Mouse (Mus musculus): Measurements from ENCODE around the gene Xbp1. TPM values are rescaled to one million over a fixed set of nuclear protein-coding genes. Genes with fewer than 3 reads are reported as not detected.
"Not testable (repeated sequence)": the region's sequence is repeated elsewhere in the genome, so short reads cannot be mapped to it uniquely, and the experiment has no call there.

The Xbp1 gene
- polyA plus RNA-seq, 1 experiment from 2014 or later = 93.9 TPM

DNA sequence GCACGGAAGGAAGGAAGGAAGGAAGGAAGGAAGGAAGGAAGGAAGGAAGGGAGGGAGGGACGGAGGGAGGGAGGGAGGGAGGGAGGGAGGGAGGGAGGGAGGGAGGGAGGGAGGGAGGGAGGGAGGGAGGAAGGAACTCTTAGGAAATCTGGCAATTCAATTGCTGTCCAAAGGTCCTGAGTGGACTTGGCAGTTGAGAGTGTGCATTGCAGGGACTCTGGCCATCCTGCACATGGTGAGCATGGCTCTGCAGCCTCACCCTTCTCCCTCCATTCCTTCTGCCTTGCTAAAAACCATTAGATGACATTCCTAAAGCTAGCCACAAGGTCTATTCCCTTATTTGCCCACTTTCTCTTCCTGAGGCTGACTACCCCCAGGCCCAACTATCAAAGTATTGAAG is 9.8 kb upstream of the Xbp1 start:
- H3K27me3 ChIP-seq (ENCODE audit: poor library complexity, severe bottlenecking); H3K4me3 ChIP-seq; H3K4me1 ChIP-seq; DNase-seq (ENCODE audit: extremely low spot score, low spot score); H3K27ac ChIP-seq; H3K36me3 ChIP-seq (replicated peaks); H3K9me3 ChIP-seq: not testable (repeated sequence)
- no CpG with 5 or more reads among the region's 2 CpGs for WGBS

DNA sequence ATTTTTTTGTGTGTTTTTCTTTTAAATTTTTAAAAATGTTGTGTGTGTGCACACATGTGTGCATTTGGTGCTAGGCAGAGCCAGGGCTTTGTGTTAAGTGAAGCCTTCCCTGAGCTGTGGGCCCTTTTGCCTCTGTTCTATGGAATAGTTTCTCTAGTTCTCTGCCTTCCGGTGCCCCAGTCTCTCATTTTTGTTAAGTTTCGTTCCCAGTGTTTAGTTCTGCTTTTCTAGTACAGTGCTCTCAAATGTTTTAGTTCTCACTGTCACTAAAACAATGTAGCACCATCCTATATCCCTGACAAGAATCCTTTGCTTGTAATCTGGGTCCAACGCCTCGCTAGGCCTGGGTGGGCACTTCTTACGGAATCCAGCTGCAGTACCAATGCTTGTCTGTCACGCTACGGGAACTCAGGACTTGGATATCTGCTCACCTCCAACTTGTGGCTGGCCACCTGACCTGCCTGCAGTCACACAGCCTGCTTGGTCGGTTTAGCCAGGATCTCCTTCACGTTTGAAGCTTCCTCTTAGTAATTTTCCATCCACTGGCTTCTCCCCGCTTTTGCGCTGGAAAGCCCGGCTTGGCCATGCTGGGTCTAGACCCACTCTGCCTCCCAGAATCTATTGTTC is 8.2 kb upstream of the Xbp1 start:
- no peak for DNase-seq (ENCODE audit: extremely low spot score, low spot score)
- Histone ChIP-seq H3K4me3 (no peak overlapping the region), H3K27ac (no peak overlapping the region), H3K27me3 (ENCODE audit: poor library complexity, severe bottlenecking) (no peaks in the 10 kb centered on the region), H3K36me3 (replicated peaks) (no peaks in the 10 kb centered on the region), H3K4me1 (no peaks in the 10 kb centered on the region), H3K9me3 (no peaks in the 10 kb centered on the region)
- 83% methylated on average over 12 of the region's 12 CpGs for WGBS

DNA sequence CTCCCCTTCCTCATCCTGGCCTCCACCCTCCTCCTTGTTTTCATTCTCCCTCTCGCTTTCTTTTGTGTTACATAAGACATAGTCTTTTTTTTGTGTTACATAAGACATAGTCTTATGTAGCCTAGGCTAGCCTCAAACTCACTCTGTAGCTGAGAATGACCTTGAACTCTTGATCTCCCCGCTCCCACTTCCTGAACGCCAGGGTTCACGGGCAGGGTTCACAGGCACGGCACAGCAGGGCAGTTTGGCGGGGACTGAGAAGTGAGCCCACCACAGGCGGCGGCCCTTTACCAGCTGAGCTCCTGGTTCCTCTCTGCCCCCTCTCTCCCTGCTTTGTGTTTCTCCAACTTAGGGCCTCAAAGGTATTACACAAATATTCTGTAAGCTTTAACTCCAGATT is 7.5 kb upstream of the Xbp1 start:
- H3K27ac ChIP-seq = no peak overlapping the region
- no peaks in the 10 kb centered on the region for H3K9me3 ChIP-seq
- H3K36me3 ChIP-seq (replicated peaks) = no peaks in the 10 kb centered on the region
- H3K4me3 ChIP-seq = no peak overlapping the region
- H3K4me1 ChIP-seq = no peaks in the 10 kb centered on the region
- no peaks in the 10 kb centered on the region for H3K27me3 ChIP-seq (ENCODE audit: poor library complexity, severe bottlenecking)
- DNase-seq (ENCODE audit: extremely low spot score, low spot score) = no peak
- WGBS = 86% methylated on average over 8 of the region's 8 CpGs

DNA sequence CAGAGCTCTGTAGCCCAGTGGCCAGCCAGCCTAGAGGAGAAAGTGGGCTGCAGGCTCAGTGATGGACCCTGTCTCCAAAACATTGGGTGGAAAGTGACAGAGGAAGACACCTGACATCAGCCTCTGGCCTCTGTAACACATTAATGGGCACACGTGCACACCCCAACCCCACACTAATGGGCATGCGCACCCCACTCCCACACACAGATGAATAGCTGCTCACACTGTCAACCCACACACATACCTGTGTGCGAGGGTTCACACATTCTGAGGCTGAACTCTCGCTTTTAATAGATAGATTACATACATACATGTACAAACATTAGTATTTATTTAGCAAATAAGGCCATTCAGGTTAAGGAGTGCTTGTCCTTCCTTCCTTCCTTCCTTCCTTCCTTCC is 6.4 kb upstream of the Xbp1 start:
- DNase-seq (ENCODE audit: extremely low spot score, low spot score) = no peak
- Histone ChIP-seq H3K4me3 (no peak overlapping the region), H3K36me3 (replicated peaks) (no peaks in the 10 kb centered on the region), H3K27me3 (ENCODE audit: poor library complexity, severe bottlenecking) (no peaks in the 10 kb centered on the region), H3K4me1 (no peaks in the 10 kb centered on the region), H3K27ac (no peak overlapping the region), H3K9me3 (no peaks in the 10 kb centered on the region)
- 88% methylated on average over 4 of the region's 4 CpGs for WGBS

DNA sequence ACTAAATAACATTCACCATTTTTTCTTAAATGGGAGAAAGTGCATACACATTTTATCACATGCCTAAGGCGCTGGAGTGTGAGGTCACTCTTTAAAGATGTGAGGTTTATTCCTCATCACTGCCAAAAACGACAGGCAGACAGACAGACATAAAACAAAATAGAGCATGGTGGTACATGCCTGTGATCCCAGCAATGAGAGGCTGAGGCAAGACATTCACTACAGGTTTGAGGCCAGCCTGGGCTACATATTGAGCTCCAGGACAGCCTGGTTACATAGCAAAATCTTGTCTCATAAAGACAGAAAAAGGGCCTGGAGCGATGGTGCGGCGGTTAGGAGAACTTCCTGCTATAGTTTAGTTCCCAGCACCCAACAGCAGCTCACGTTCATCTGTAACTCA is 5.3 kb upstream of the Xbp1 start:
- Histone ChIP-seq H3K4me1 (peaks cover 7% of the 10 kb centered on the region), H3K9me3 (no peaks in the 10 kb centered on the region), H3K27me3 (ENCODE audit: poor library complexity, severe bottlenecking) (no peaks in the 10 kb centered on the region), H3K36me3 (replicated peaks) (no peaks in the 10 kb centered on the region), H3K27ac (no peak overlapping the region), H3K4me3 (no peak overlapping the region)
- 87% methylated on average over 6 of the region's 6 CpGs for WGBS
- DNase-seq (ENCODE audit: extremely low spot score, low spot score) = no peak

DNA sequence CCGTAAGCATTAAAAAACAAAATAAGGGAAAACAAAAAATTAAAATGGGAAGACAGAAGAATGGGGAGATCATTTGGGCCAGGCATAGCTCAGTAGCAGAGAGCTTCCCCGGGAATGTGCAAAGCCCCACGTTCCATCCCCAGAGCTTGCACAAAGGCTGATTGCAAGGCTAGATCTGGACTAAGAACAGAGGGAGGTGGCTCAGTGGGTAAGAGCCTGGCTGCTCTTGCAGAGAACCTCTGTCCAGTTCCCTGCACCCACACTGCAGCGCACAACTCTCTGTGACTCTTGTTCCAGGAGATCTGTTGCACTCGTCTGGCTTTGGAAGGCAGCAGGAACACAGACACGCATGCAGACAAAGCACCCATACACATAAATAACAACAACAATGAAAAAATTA is 4.8 kb upstream of the Xbp1 start:
- Histone ChIP-seq H3K4me3 (no peak overlapping the region), H3K4me1 (peaks cover 7% of the 10 kb centered on the region), H3K27me3 (ENCODE audit: poor library complexity, severe bottlenecking) (no peaks in the 10 kb centered on the region), H3K36me3 (replicated peaks) (no peaks in the 10 kb centered on the region), H3K27ac (no peak overlapping the region), H3K9me3 (no peaks in the 10 kb centered on the region)
- no peak for DNase-seq (ENCODE audit: extremely low spot score, low spot score)
- 82% methylated on average over 6 of the region's 6 CpGs for WGBS

DNA sequence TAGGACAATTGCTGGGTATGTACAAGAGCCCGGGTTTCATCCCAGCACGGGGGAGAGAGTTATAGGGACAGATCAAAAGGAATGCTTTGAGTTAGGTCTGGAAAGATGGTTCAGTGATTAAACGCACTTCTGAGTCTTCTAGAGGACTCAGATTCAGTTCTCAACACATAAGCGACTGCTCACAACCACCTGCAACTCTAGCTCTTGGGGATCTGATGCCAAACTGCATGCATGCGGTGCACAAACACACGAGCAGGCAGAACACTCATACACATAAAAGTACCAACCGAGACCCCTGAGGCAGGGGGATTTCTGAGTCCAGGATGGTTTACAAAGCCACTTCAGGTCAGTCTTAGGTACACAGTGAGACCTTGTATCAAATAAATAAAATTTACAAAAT is 4.3 kb upstream of the Xbp1 start:
- Histone ChIP-seq H3K4me3 (no peak overlapping the region), H3K36me3 (replicated peaks) (no peaks in the 10 kb centered on the region), H3K9me3 (no peaks in the 10 kb centered on the region), H3K27me3 (ENCODE audit: poor library complexity, severe bottlenecking) (no peaks in the 10 kb centered on the region), H3K4me1 (peaks cover 7% of the 10 kb centered on the region), H3K27ac (no peak overlapping the region)
- 85% methylated on average over 7 of the region's 7 CpGs for WGBS
- DNase-seq (ENCODE audit: extremely low spot score, low spot score) = no peak

DNA sequence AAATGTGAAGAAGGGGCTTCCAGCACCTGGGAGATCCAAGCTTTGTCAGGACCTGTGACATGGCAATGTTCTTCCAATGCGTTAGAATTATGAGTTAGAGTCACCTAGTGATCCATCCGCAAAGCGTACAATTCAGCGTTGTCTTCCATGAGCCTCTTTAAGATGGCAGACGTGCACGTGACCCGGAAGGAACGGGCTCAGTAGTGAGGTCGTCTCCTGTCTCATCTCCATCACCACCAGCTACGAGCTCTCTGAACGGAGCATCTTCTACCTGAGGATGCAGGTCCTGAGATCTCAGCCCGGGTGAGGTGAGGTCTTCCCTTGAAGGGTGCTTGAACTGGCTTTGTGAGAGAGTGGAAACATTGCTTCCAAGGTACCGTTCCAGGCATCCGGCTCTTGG is 3.8 kb upstream of the Xbp1 start:
- no peak for DNase-seq (ENCODE audit: extremely low spot score, low spot score)
- no peak overlapping the region for H3K4me3 ChIP-seq
- H3K9me3 ChIP-seq = no peaks in the 10 kb centered on the region
- H3K36me3 ChIP-seq (replicated peaks) = no peaks in the 10 kb centered on the region
- 92% methylated on average over 14 of the region's 14 CpGs for WGBS
- peaks cover 7% of the 10 kb centered on the region for H3K4me1 ChIP-seq
- no peaks in the 10 kb centered on the region for H3K27me3 ChIP-seq (ENCODE audit: poor library complexity, severe bottlenecking)
- no peak overlapping the region for H3K27ac ChIP-seq

DNA sequence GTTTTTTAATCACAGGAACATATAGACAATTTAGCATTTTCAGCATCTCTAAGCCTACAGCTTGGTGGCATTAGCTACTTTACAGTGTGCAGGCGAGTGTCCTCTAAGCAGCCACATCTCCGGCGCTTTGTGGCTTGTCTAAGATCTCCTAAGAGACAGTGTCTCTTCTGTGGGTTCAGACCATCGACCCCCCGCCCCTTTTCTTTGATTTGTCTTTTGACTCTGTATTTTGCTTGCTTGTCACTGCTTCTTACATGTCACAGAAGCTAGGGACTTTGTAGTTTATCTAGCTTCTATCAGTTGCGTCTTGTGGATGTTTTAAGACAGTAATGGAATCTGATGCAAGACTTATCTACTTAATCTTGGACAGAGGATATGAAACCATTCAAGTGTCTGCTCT is 3.1 kb upstream of the Xbp1 start:
- no peak for DNase-seq (ENCODE audit: extremely low spot score, low spot score)

DNA sequence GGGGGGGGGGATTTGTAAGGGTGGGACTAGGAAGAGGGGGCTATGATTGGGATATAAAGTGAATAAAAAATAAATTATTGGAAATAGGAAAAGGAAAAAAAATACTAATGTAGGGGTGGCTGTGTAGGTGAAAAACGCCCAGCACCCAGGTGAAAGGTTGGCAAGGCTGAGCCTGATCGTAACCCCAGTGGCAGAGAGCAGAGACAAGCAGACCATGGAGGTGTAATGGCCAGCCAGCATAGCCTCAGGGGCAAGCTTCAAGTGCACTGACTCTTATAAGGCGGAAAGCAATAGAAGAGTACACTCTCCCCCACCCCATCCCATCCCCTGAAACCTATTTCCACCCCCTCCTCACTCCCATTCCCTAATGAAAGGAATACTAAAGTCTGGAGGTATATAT is 778 bp upstream of the Xbp1 start:
- Histone ChIP-seq H3K36me3 (replicated peaks) (peaks cover 24% of the 10 kb centered on the region), H3K4me3 (peak overlapping the region; percentile 95), H3K4me1 (peaks cover 23% of the 10 kb centered on the region), H3K27me3 (ENCODE audit: poor library complexity, severe bottlenecking) (no peaks in the 10 kb centered on the region), H3K27ac (peak overlapping the region; percentile 99), H3K9me3 (no peaks in the 10 kb centered on the region)
- 85% methylated on average over 3 of the region's 3 CpGs for WGBS
- DNase-seq (ENCODE audit: extremely low spot score, low spot score) = no peak

More for the DNA sequence above, 3.1 kb upstream of the Xbp1 start:
- Histone ChIP-seq H3K27me3 (ENCODE audit: poor library complexity, severe bottlenecking) (no peaks in the 10 kb centered on the region), H3K27ac (no peak overlapping the region), H3K36me3 (replicated peaks) (peaks cover under 1% of the 10 kb centered on the region), H3K4me3 (no peak overlapping the region), H3K9me3 (no peaks in the 10 kb centered on the region), H3K4me1 (peaks cover 14% of the 10 kb centered on the region)
- 95% methylated on average over 6 of the region's 6 CpGs for WGBS

DNA sequence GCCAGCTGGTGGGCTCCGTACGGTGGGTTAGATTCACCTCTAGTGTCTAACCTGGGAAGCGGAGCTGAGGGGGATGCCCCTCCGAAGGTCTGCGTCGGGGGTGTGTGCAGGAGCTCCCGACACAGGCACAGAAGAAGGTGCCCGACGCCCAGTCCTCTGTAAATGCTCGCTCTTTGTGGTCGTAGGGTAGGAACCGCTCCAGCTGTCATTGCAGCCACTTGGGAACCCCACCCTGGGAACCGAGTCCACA is 732 bp downstream of the Xbp1 start:
- H3K9me3 ChIP-seq = no peaks in the 10 kb centered on the region
- peak overlapping the region; percentile 99 for H3K27ac ChIP-seq
- no peak for DNase-seq (ENCODE audit: extremely low spot score, low spot score)
- H3K4me1 ChIP-seq = peaks cover 23% of the 10 kb centered on the region
- H3K4me3 ChIP-seq = peak overlapping the region; percentile 95
- no peaks in the 10 kb centered on the region for H3K27me3 ChIP-seq (ENCODE audit: poor library complexity, severe bottlenecking)
- H3K36me3 ChIP-seq (replicated peaks) = peaks cover 39% of the 10 kb centered on the region
- WGBS = 0% methylated on average over 13 of the region's 13 CpGs

DNA sequence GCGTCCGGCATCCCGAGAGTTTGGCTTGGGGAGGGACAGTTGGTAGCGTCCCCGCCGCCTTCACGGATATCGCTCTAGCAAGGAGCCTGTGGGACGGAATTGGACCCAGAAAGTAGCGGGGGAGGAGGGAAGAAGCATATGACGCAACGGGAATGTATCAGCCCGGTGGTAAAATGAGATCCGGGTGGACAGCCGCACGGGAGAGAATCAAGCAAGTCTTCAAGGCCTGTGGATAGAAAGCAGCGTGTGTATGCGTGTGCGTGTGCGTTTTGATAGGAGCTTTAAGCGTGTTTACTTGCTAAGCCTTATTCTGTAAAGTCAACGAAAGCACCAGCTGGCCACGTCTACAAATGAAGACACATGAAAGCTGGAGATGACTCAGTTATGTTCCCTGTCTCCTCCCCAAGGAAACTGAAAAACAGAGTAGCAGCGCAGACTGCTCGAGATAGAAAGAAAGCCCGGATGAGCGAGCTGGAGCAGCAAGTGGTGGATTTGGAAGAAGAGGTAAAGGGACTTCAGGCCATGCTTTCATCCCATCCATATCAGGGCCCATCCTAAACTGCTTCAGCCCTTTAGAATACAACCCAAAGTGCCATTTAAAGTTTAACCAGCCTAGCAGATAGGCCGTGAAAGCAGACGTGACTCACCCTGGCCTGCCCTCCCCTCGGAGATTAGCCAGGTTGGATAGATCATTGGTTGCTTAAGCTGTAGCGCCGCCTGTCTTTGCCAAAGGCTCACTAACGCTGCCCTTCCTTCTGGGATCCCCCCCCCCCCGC is 1.2 kb downstream of the Xbp1 start:
- peak; percentile 71 for DNase-seq (ENCODE audit: extremely low spot score, low spot score)
- Histone ChIP-seq H3K4me1 (peaks cover 23% of the 10 kb centered on the region), H3K27me3 (ENCODE audit: poor library complexity, severe bottlenecking) (no peaks in the 10 kb centered on the region), H3K9me3 (no peaks in the 10 kb centered on the region), H3K36me3 (replicated peaks) (peaks cover 45% of the 10 kb centered on the region), H3K4me3 (peak overlapping the region; percentile 95), H3K27ac (peak overlapping the region; percentile 99)
- under 1% methylated on average over 33 of the region's 34 CpGs for WGBS

DNA sequence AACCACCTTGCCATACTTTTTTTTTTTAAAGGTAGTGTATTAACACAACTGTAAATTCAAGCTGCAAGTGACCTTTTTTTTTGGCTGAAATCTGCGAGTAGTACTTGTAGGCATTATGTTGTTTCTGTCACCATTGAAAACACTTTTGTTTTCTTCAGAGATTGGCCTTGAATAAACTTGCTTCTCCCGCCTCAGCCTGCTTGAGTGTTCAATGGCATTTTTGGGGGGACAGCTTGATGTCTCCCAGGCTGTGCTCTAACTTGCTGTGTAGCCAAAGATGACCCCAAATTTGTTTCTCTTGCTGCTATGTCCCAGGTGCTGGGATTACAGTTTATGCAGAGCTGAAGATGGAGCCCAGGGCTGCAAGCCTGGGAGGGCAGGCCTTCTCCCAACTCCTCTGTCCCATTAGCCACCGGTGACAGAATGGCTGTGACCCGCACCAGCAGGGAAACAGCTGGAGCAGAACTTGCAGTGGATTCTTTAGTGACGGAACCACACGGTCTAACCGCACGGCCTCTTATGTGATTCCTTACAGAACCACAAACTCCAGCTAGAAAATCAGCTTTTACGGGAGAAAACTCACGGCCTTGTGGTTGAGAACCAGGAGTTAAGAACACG is 2.4 kb downstream of the Xbp1 start:
- Histone ChIP-seq H3K27me3 (ENCODE audit: poor library complexity, severe bottlenecking) (no peaks in the 10 kb centered on the region), H3K27ac (no peak overlapping the region), H3K4me1 (peaks cover 23% of the 10 kb centered on the region), H3K9me3 (no peaks in the 10 kb centered on the region), H3K36me3 (replicated peaks) (peaks cover 57% of the 10 kb centered on the region), H3K4me3 (peak overlapping the region; percentile 95; the same call in 1 of the 2 replicates)
- WGBS = 94% methylated on average over 11 of the region's 11 CpGs
- no peak for DNase-seq (ENCODE audit: extremely low spot score, low spot score)
